Mouse (Mus musculus): ENCODE data around the gene Edem3. TPM values are rescaled to one million over a fixed set of nuclear protein-coding genes. Genes with fewer than 3 reads are reported as not detected.

Edem3 gene
- polyA plus RNA-seq, 1 experiment from 2014 or later, result 15.0 TPM

GRCm38 (mm10) chr1:151863135-151863796, 108.1 kb downstream of the Edem3 start:
- Histone ChIP-seq H3K4me3 (no peak overlapping the region), H3K36me3 (no peaks in the 10 kb centered on the region), H3K4me1 (peaks cover 14% of the 10 kb centered on the region; the same call in 1 of the 2 replicates), H3K27me3 (ENCODE audit: insufficient read depth, poor library complexity, severe bottlenecking) (no peaks in the 10 kb centered on the region), H3K9me3 (no peaks in the 10 kb centered on the region), H3K27ac (no peak overlapping the region)
- WGBS, result 87% methylated on average over 17 of the region's 17 CpGs
- DNase-seq (ENCODE audit: low spot score), result no peak

GRCm38 (mm10) chr1:151863797-151864147, 108.6 kb downstream of the Edem3 start:
- Histone ChIP-seq H3K27ac (no peak overlapping the region), H3K4me1 (peaks cover 14% of the 10 kb centered on the region; the same call in 1 of the 2 replicates), H3K9me3 (no peaks in the 10 kb centered on the region), H3K27me3 (ENCODE audit: insufficient read depth, poor library complexity, severe bottlenecking) (no peaks in the 10 kb centered on the region), H3K36me3 (no peaks in the 10 kb centered on the region), H3K4me3 (no peak overlapping the region)
- DNase-seq (ENCODE audit: low spot score), result no peak
- 91% methylated on average over 12 of the region's 12 CpGs for WGBS

GRCm38 (mm10) chr1:151864326-151864725, 109.2 kb downstream of the Edem3 start:
- no peak overlapping the region for H3K4me3 ChIP-seq

More at GRCm38 (mm10) chr1:151864326-151864725, 109.2 kb downstream of the Edem3 start:
- no peak overlapping the region for H3K27ac ChIP-seq
- DNase-seq (ENCODE audit: low spot score), result no peak
- peaks cover 14% of the 10 kb centered on the region; the same call in 1 of the 2 replicates for H3K4me1 ChIP-seq
- no peaks in the 10 kb centered on the region for H3K36me3 ChIP-seq
- no peaks in the 10 kb centered on the region for H3K9me3 ChIP-seq
- H3K27me3 ChIP-seq (ENCODE audit: insufficient read depth, poor library complexity, severe bottlenecking), result no peaks in the 10 kb centered on the region
- WGBS, result 92% methylated on average over 6 of the region's 6 CpGs

Other genes with a start within 250 kb of the Edem3 start
- gene Fam129a, start 184.2 kb upstream of the Edem3 start, polyA plus RNA-seq (2016; fragmentation: Nextera tagmentation; extraction: Ambion mirVana), result 2.0 and 5.6 TPM in 2 replicates

All from heart, embryonic 10.5 days (tissue).